Mouse (Mus musculus): ENCODE results near the gene Gm28042.

DNA sequence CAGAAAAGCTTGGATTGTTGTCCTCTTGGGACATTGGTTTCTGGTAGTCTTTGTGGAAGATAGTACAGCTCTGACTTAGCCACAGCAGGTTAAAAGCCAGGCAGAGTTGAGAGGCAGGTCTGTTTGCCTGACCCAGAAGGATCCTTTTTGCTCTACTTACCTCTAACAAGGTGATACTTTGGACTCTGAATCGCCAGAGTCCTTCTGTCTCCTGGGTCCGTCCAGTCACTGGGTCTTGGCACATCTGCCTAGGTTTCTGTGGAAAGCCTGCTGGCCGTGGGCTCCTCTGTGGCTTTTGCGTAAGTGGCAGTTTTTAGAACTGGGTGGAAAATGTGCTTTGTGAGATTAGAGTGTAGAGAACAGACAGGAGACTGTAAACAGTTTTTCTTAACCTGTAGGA lies 38.3 kb upstream of the Gm28042 start:
- TF ChIP-seq CHD2 (IDR thresholded peaks at IDR 0.05; ENCODE audit: low read depth, low read length) (no peak), ZC3H11A (IDR thresholded peaks at IDR 0.05; ENCODE audit: borderline replicate concordance, low read depth, low read length) (no peak), ZNF384 (IDR thresholded peaks at IDR 0.05; ENCODE audit: low read depth, low read length) (no peak)

Data from ES-E14 (cell line).